Mouse (Mus musculus): ENCODE measurements around the gene Prickle3.

DNA sequence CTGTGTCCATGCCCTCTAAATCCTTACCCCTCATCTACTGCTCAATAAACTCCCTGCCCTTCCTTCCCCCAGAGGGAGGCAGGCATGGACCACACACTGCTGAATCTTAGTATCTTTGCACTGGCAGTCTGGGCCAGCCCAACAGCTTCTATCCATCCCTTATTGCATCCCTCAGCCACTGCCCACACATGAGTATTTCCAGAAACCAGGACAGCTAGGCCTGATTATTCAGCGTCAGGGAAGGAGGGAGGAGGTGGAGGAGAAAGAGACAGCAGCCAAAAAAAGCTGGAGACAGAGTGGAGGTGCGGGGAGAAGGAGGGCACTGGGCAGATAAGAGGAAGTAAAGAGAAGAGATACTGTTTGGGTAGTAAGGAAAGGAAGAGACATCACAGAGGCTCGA lies 22.0 kb upstream of the Prickle3 start:
- TF ChIP-seq CTCF (IDR thresholded peaks at IDR 0.05; ENCODE audit: low read depth) (no peak), EP300 (IDR thresholded peaks at IDR 0.05; ENCODE audit: low read depth) (no peak)
